Mouse (Mus musculus) adrenal gland, postnatal 36 days (tissue): ENCODE data around the gene Tdrd9. TPM values are rescaled to one million over a fixed set of nuclear protein-coding genes. Genes with fewer than 3 reads are reported as not detected.
A peak's percentile ranks its signal among the peaks of the same experiment; 100 is the strongest.

Source experiments
- DNase-seq, 2 experiments: peaks; one replicate each; pipeline ENCODE4 v3.0.0; 2021; ENCODE audit warnings: mixed read lengths in 1 of 2
- microRNA-seq: library from miRNA; unstranded; fragments of <30 nt; microRNA quantifications from one replicate; pipeline ENCODE4 v1.2.0, GENCODE M21; 2021
- total RNA-seq, 2 experiments: library from RNA; stranded (reverse); gene quantifications; 2 replicates each; pipeline ENCODE4 v1.2.3; 2021

Tdrd9 gene
- total RNA-seq, 2 experiments from 2014 or later = 0.23 TPM; not detected in 1

DNA sequence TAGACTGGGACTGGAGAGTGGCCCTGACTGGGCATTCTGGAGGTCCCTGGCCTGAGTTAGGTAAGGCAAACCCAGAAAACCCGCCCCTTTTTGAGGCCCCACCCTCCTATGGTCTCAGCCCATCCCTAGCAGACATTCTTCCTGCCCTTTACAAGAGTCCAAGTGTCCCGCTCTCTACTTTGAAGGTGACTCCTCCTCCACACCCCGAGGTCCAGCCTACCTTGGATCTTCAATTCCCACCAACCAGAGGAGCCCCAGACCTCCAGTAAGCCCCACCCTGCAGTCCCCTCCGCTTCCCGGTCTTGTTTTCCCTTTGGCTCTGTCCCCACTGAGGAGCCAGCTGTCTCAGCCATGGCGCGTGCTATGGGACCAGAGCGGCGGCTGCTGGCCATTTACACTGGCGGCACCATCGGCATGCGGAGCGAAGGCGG is 135.2 kb downstream of the Tdrd9 start, which contains the start of gene Aspg:
TSS of gene Aspg (plus strand) at position 139 of the 431 bp plus-strand sequence.
- peak in 1 of 2 experiments; percentile 42 for DNase-seq

- no peak for DNase-seq
Observed at GRCm38 (mm10) chr12:112107685-112108084, 136.3 kb downstream of the Tdrd9 start.

GRCm38 (mm10) chr12:112108696-112109445 is 137.5 kb downstream of the Tdrd9 start:
- peak in 1 of 2 experiments; percentile 39 for DNase-seq

DNA sequence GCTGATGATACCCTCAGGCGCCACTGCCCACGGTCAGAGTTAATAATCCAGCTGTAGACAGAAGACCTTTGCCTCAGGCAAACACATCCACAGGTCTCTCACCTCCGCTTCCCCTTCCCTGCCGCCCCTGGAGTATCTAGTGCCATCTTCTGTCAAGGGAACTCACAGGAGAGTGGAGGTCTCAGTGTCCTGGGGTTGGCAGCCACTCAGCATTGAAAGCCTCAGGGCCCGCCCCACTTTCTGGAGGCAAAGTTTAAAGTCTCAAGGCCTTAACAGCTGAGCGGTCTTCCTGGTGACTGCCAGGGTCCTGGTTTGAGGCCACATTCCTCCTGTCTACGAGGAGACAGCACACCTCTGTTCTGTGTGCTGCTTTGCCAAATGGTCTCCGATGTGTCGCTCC is 138.3 kb downstream of the Tdrd9 start:
- DNase-seq = no peak

DNA sequence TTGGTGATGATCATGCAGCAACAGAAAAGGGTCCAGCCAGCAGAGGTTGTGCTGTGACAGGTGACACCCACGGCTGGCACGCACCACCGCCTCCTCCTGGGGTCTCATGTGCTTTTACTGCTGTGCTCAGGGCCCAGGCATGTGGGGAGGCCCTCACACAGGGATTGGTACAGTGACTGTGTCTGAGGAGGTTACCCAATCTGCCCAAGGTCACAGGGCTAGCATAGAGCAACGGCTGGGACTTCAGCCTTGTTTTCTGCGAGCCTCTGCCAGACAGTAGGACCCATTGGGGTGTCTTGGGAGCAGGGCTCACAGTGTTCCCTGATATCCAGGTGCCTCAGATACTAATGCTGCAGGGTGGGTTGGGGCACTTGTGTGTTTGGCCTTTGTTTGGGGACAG is 140.0 kb downstream of the Tdrd9 start:
- DNase-seq = peak; percentile 67 to 76

- no peak for DNase-seq
Observed at GRCm38 (mm10) chr12:112112235-112112634, 140.9 kb downstream of the Tdrd9 start.

- DNase-seq = no peak
Observed at GRCm38 (mm10) chr12:112112686-112113396, 141.5 kb downstream of the Tdrd9 start.

DNA sequence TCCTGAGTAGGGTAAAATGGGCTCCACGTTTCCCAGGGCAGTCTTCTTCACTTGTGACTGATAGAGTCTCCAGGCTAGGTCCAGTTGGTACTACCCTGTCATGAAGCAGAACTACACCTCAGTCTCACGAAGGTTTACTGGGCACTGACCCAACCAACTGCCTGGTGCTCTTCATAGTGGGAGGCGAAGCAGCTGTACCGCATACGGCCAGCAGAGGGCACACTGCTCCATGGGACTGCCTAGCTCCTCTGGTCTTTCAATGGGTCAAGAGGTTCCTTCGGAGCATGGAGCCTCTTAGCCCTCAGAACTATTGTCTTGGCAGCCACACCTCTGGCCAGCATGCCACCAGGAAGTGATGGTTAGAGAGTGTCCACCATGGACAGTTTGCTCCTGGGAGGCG is 142.4 kb downstream of the Tdrd9 start:
- peak; percentile 88 to 92 for DNase-seq

DNA sequence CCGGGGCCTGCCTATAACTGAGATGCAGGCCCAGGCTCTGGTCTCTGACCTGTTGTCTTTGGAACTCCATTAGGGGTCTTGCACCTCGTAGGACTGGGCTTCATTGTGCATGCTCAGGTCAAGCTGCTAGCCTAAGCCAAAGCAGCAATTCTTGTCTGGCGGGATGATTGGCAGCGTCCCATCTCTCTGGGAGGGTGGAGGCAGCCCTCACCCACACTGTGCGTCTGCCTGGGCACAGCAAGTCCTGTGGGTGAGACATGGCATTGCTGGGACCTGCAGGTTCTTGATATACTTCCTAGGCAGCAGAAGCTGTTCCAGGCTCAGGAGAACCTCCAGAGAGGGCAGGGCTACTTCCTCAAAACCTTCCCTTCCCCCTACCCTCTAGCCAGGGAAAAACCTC is 145.6 kb downstream of the Tdrd9 start:
- DNase-seq = no peak

GRCm38 (mm10) chr12:112117649-112118048 is 146.3 kb downstream of the Tdrd9 start:
- no peak for DNase-seq

Small RNA genes within 50 kb of the gene (microRNA-seq; reads per million reads assigned to microRNA genes)
- gene Mir3073a (not detected), gene Mir3073b (not detected)

Other genes with a start within 250 kb of the Tdrd9 start
- gene Klc1, start 212.7 kb upstream of the Tdrd9 start, total RNA-seq = 100 to 1,000 TPM in 1 of 2 experiments, 10 to 100 TPM in 1; 94.0 to 130 TPM
- 10 to 100 TPM; 14.9 to 18.6 TPM for gene Xrcc3, start 157.7 kb upstream of the Tdrd9 start, total RNA-seq
- 100 to 1,000 TPM in 1 of 2 experiments, 10 to 100 TPM in 1; 96.9 to 101 TPM for gene Zfyve21, start 157.4 kb upstream of the Tdrd9 start, total RNA-seq
- gene Ppp1r13b, start 63.4 kb upstream of the Tdrd9 start, total RNA-seq = 10 to 100 TPM; 13.8 to 18.8 TPM
- gene Atp5mpl, start 4.6 kb upstream of the Tdrd9 start, total RNA-seq = 100 to 1,000 TPM; 362 to 417 TPM
- gene Rd3l, start 9.8 kb downstream of the Tdrd9 start, total RNA-seq = not detected
- 10 to 100 TPM; 23.9 to 38.3 TPM for gene Aspg, start 135.1 kb downstream of the Tdrd9 start, total RNA-seq
- gene Kif26a, start 174.6 kb downstream of the Tdrd9 start, total RNA-seq = 1 to 10 TPM; 4.9 to 9.5 TPM